Mouse (Mus musculus) stomach, embryonic 15.5 days (tissue): ENCODE results near the gene Slc25a22. TPM values are rescaled to one million over a fixed set of nuclear protein-coding genes. Genes with fewer than 3 reads are reported as not detected.

ENCODE experiments used
- ATAC-seq: fragments of 200-750 bp; cut with Nextera tagmentation; 2 replicates; pipeline ENCODE4 v1.8.0; 2017; ENCODE audit warnings: low read depth, moderate number of reproducible peaks, moderate TSS enrichment; ENCODE audit not compliant: insufficient read depth, low FRiP score
- H3K27ac ChIP-seq: fragments of 300-500 bp; sonication (generic); 2 replicates; pipeline ENCODE4 v1.5.1; 2015; ENCODE audit warnings: mild to moderate bottlenecking, inconsistent platforms
- H3K27me3 ChIP-seq: fragments of 300-500 bp; sonication (generic); replicated peaks from 2 replicates; pipeline ENCODE4 v1.6.1; 2015; ENCODE audit warnings: inconsistent platforms
- H3K36me3 ChIP-seq: fragments of 300-500 bp; sonication (generic); 2 replicates; pipeline ENCODE4 v1.6.1; 2015; ENCODE audit warnings: inconsistent platforms
- H3K4me1 ChIP-seq: fragments of 300-500 bp; sonication (generic); 2 replicates; pipeline ENCODE4 v1.6.1; 2015; ENCODE audit warnings: inconsistent platforms
- H3K4me2 ChIP-seq: fragments of 300-500 bp; sonication (generic); 2 replicates; pipeline ENCODE4 v1.6.1; 2015; ENCODE audit warnings: mild to moderate bottlenecking, inconsistent platforms
- H3K4me3 ChIP-seq: fragments of 300-500 bp; sonication (generic); replicated peaks from 2 replicates; pipeline ENCODE4 v1.5.1; 2015; ENCODE audit warnings: inconsistent platforms
- H3K9ac ChIP-seq: fragments of 300-500 bp; sonication (generic); 2 replicates; pipeline ENCODE4 v1.6.1; 2015; ENCODE audit warnings: inconsistent platforms
- H3K9me3 ChIP-seq: fragments of 300-500 bp; sonication (generic); 2 replicates; pipeline ENCODE4 v1.6.1; 2016; ENCODE audit warnings: inconsistent platforms
- WGBS: fragments of 180-500 bp; shearing (Covaris S2); methylation state at CpG from one replicate; pipeline ENCODE4 v1.1.7; 2015; 5-methylcytosine and 5-hydroxymethylcytosine counted together
- polyA plus RNA-seq: library from polyadenylated mRNA; unstranded; fragments of >200 nt; fragmentation: Nextera tagmentation; extraction: Ambion mirVana; gene quantifications from 2 replicates; pipeline ENCODE4 v1.2.1, GENCODE M21; 2015

Gene Slc25a22
- polyA plus RNA-seq, 1 experiment from 2014 or later, result 27.2 TPM

DNA sequence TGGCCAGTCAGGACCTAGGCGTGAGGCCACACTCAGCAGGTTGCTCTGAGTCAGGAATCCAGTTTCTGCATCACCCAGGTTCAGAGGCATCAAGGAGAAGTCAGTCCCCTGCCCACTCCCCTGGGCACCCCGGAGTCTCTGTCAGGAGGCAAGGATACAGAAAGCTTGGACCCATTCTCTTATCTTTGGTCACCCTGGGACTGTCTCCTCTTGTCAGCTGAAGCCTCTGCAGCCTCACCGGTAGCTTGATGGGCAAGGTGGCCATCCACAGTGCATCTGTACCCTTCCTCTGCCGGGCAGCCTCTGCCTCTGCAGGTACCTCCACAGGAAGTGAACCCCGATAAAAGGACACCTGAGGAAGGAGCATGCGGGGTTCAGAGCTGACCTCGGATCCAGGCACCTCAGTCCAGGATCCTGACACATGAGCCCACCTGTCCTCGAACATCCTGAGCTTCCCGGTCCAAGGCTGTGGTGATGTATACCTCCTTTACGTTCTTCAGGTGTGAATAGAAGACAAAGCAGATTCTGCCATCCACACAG is 1.5 kb upstream of the Slc25a22 start:
- H3K27me3 ChIP-seq, result no peaks in the 10 kb centered on the region
- peaks cover 59% of the 10 kb centered on the region for H3K4me1 ChIP-seq
- no peaks in the 10 kb centered on the region for H3K9me3 ChIP-seq
- no peak overlapping the region for H3K27ac ChIP-seq
- no peak overlapping the region for H3K4me2 ChIP-seq
- no peak for ATAC-seq
- peaks cover 18% of the 10 kb centered on the region for H3K36me3 ChIP-seq
- no peak overlapping the region for H3K4me3 ChIP-seq
- 93% methylated on average over 10 of the region's 10 CpGs for WGBS
- no peak overlapping the region for H3K9ac ChIP-seq

DNA sequence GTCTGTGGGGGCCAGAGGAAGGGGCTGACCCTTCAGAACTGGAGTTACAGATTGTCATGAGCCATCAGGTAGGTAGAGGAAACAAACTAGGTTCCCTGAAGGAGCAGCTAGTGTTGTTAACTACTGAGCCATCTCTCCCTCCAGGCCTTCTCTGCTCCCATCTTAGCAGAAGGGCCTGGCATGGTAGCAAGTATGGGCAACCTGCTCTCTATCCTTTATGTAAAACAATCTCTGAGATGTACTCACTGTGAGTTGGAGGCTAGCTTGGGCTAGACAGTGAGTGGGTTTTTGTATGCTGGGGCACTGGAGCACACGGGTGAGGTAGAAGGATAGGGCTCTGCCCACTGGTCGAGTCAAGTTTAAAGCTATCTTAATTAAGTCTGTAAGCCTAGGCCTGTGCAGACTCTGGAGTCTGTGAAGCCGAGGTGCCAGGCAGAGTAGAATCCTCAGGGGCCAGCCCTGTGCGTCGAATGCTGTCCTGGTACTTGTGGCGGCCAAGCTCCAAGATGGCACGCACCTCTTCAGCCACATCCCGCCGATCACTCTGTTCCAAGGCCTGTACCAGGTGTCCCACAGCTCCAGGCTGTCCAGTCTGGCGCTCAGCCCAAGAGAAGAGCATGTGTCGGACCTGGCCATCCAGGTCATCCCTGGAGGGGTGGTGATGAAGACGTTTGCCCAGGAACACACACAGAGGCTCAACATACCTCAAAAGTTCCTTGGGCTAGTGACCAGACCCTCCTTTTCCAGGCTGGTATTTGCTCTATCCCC is 693 bp upstream of the Slc25a22 start:
- Histone ChIP-seq H3K4me1 (peaks cover 63% of the 10 kb centered on the region), H3K9me3 (no peaks in the 10 kb centered on the region)

DNA sequence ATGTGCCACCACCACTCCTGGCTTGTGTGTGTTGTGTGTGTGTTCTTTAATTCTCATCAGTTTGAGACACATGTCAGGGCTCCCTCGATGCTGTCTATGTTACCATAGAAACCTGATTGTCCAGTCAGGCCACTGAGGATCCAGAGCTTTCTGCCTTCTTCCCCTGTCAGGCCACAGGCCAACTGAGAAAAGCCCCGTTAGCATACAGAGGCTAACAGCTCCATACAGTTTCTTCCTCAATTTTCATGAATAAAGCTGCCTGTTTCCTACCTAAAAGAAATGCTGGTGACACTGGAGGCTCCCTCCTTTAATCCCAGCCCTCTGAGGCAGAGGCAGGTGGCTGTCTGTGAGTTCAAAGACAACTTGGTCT is 1.2 kb downstream of the Slc25a22 start:
- Histone ChIP-seq H3K36me3 (peaks cover 19% of the 10 kb centered on the region), H3K4me2 (peak overlapping the region; percentile 86), H3K27ac (no peak overlapping the region), H3K9ac (no peak overlapping the region), H3K27me3 (no peaks in the 10 kb centered on the region), H3K9me3 (no peaks in the 10 kb centered on the region), H3K4me1 (peaks cover 48% of the 10 kb centered on the region), H3K4me3 (peak overlapping the region; percentile 64)
- no peak for ATAC-seq
- 63% methylated on average over 2 of the region's 2 CpGs for WGBS

More for the DNA sequence above, 693 bp upstream of the Slc25a22 start:
- WGBS, result 90% methylated on average over 12 of the region's 12 CpGs
- no peak for ATAC-seq
- H3K4me3 ChIP-seq, result no peak overlapping the region
- H3K27me3 ChIP-seq, result no peaks in the 10 kb centered on the region
- no peak overlapping the region for H3K4me2 ChIP-seq
- H3K27ac ChIP-seq, result no peak overlapping the region
- H3K36me3 ChIP-seq, result peaks cover 18% of the 10 kb centered on the region
- no peak overlapping the region for H3K9ac ChIP-seq

DNA sequence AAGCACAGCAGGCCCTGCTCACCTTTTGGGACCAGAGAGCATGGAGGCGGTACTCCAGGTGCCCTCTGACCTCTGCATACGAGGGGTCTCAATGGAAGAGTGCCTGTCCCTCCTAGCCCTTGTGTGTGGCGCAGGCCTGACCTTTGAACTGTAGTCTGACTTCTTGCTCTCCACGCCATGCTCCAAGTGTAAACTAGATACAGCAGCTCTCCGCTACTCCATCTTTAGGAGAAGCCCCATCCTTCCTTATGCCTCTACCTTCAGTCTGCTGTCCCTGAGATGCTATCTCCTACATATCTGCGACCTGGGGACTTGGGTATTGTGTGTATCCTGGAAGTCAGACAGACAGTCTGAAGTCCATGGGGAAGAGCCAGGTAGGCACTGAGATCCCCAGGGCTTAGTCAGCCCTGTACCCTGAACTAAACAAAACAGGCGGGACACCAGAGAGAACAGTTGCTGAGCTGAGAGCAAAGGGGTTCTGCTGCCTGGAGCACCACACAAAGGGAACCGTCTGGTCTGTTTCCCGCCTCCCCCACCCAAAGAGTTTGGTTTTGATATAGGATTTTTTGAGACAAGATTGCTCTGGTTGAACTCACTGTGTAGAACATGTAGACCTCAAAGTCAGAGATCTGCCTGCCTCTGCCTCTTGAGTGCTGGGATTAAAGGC is 1.7 kb downstream of the Slc25a22 start:
- Histone ChIP-seq H3K36me3 (peaks cover 20% of the 10 kb centered on the region), H3K27me3 (no peaks in the 10 kb centered on the region), H3K4me2 (peak overlapping the region; percentile 93), H3K4me3 (no peak overlapping the region), H3K9ac (no peak overlapping the region), H3K27ac (0 out of 2 replicates have a peak overlapping the region, but pooled peaks have one; percentile 35), H3K4me1 (peaks cover 47% of the 10 kb centered on the region), H3K9me3 (no peaks in the 10 kb centered on the region)
- ATAC-seq, result no peak
- 80% methylated on average over 9 of the region's 9 CpGs for WGBS

DNA sequence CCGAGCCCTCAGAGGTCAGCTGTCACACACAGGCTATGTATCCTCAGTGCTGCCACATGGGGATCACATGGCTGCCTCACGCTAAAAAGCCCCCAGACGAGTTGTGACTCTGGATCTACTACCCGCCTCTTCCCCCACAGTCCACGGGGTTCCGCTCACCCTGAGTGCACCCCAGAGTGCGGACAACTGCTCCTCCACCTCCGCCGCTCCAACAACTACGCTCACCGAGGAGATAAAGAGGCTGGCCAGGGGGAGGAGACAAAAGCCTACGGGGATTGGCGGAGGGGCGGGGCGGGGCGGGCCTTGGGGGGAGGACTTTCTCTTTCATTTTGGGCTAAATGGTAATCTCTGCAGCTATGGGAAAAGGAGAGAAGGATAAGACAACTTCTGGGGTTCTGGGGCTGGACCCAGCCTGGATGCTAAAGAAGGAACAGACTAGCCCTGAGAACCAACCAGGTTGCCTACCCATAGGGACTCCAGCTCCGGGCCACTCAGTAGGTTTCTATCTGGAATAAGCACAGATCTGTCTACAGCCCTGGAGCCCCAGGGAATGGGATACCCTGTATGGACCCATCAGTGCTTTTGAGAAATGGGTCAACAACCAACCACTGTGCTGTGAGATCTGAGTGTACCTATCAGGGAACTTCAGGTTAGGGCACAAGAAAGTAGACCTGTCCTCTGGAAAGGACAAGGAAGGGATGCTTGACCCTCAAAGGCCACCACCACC is 2.4 kb downstream of the Slc25a22 start:
- peaks cover 43% of the 10 kb centered on the region for H3K4me1 ChIP-seq
- peak overlapping the region; percentile 51 for H3K4me3 ChIP-seq
- peak; percentile 32; the same call in 1 of the 2 replicates for ATAC-seq
- WGBS, result 5% methylated on average over 17 of the region's 17 CpGs
- H3K36me3 ChIP-seq, result peaks cover 22% of the 10 kb centered on the region
- H3K27me3 ChIP-seq, result no peaks in the 10 kb centered on the region
- H3K9me3 ChIP-seq, result no peaks in the 10 kb centered on the region
- 0 out of 2 replicates have a peak overlapping the region, but pooled peaks have one; percentile 50 for H3K9ac ChIP-seq
- H3K27ac ChIP-seq, result peak overlapping the region; percentile 42
- peak overlapping the region; percentile 93 for H3K4me2 ChIP-seq

DNA sequence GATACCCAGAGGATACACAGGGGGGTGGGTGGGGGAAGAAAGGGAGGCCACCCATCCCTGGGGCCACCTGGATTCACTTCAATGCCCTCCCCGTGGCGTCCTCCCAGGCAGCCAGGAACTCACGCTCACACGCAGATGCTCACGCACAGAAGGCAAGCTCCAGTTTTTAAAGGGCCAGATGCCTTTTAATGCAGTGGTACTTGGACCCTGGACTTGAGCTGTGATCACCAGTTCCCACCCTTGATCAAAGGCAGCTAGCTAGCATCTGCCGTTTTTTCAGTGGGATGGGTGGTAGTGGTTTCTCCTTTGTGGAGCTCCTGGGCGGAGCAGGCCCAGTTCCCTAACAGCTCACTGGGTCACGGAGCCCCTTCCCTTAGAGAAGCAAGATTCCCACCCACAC is 3.2 kb downstream of the Slc25a22 start:
- peak overlapping the region; percentile 93 for H3K4me2 ChIP-seq
- WGBS, result 16% methylated on average over 8 of the region's 8 CpGs
- H3K27ac ChIP-seq, result peak overlapping the region; percentile 42

DNA sequence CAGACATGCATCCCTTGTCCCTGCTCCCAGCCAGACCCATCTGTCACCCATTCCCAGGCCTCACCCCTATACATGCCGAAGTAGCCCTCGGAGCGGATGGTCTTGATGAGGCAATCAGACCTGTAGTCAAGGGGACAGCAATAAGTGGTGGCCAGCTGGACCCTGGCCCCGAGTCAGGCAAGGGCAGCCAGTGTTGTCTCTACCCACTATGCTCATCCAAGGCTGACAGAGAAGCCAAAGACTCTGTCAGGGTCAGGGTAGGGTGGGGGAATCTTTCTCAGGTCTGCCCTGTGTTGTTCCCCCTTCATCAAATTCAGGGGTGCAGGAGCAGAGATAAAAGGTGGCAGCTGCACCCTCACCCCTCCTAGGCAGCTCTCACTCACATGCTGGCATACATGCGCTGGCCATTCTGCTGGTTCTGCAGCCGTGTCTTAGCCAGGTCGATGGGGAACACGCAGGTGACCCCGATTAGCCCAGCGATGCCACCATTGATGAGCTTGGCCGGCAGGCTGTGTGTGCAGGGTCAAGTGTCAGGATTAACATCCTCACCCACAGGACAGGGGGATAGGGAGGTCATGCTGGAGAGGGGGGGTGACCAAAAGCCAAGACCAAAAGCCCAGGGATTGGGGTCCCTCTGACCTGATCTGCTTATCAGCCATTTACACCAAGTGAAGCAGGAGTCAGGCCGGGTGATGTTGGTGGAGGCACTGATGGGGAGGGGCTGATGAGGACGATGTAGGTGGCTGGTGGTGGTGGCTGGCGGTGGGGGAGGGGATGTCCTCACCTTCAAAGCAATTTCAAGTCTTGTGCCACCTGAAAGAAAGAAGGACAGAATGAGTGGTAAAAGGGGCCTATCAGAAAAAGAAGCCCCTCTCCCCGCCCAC is 3.9 kb downstream of the Slc25a22 start:
- Histone ChIP-seq H3K4me1 (peaks cover 58% of the 10 kb centered on the region), H3K36me3 (peaks cover 10% of the 10 kb centered on the region), H3K9me3 (no peaks in the 10 kb centered on the region), H3K27me3 (no peaks in the 10 kb centered on the region), H3K9ac (peak overlapping the region; percentile 50; the same call in 1 of the 2 replicates), H3K27ac (no peak overlapping the region), H3K4me2 (peak overlapping the region; percentile 93), H3K4me3 (peak overlapping the region; percentile 51)
- WGBS, result 72% methylated on average over 15 of the region's 15 CpGs
- no peak for ATAC-seq

More for the DNA sequence above, 3.2 kb downstream of the Slc25a22 start:
- ATAC-seq, result no peak
- Histone ChIP-seq H3K27me3 (no peaks in the 10 kb centered on the region), H3K4me3 (peak overlapping the region; percentile 51), H3K4me1 (peaks cover 51% of the 10 kb centered on the region), H3K36me3 (peaks cover 16% of the 10 kb centered on the region), H3K9ac (peak overlapping the region; percentile 50), H3K9me3 (no peaks in the 10 kb centered on the region)

DNA sequence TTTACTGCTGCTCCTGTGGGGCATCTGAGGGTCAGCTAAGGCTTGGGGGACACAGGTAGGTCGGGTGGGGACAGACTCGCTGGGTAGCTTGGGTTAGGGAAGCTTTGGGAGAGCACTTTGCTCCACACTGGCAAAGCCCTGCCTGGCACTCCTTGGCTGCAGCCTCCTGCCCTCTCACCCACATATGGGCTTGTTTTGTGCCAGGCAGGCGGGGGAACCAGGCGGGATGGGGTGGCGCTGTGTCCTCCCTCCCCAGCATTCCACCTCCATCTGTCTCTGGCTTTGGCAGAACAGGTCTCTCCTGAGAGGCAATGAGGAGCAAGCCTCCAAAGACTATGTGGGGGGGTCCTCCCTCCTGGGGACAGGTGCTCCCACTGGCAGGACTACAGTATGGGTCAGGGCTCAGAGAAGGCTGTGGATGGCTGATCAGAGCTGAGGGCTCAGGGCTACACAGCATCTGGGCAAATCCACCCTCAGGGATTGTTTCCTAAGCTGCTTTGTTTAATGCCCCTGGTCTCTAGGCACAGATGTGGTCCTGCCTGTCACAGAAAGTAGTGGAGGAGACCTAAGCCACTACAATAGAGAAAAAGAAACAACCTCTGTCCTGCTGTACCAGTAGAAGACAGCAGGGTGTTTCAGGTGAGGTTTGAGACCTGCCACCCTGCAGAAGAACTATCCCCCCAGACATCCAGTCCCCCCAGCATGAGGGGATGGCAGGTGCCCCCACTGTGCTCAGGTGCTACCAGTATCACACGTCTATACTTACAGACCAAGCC is 4.8 kb downstream of the Slc25a22 start:
- Histone ChIP-seq H3K9ac (no peak overlapping the region), H3K27me3 (no peaks in the 10 kb centered on the region), H3K9me3 (no peaks in the 10 kb centered on the region), H3K4me3 (no peak overlapping the region), H3K36me3 (peaks cover 9% of the 10 kb centered on the region), H3K4me2 (no peak overlapping the region), H3K4me1 (peaks cover 58% of the 10 kb centered on the region), H3K27ac (no peak overlapping the region)
- ATAC-seq, result no peak
- 85% methylated on average over 6 of the region's 6 CpGs for WGBS

DNA sequence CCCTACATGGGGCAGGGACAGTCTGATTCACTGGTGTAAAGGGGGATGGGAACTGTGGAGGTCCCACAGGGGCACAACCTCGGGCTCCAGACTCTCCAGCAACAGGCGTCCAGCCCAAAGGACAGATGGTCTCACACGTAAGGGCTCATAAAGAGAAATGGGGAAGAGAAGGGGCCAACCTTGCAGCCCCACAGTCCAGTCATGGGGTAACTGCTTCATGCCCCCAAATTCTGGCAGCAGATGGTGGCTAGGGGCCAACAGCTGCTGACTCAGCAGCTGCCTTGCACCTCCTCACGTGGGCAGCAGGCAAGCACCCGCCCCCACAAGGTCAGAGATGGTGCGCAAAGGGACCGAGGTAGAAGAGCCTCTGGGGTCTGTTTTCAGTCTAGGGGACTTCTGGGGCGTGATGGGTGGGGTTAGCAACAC is 5.5 kb downstream of the Slc25a22 start:
- H3K27me3 ChIP-seq, result no peaks in the 10 kb centered on the region
- H3K9me3 ChIP-seq, result no peaks in the 10 kb centered on the region
- H3K4me1 ChIP-seq, result peaks cover 54% of the 10 kb centered on the region
- H3K36me3 ChIP-seq, result peaks cover 9% of the 10 kb centered on the region
- no peak overlapping the region for H3K4me2 ChIP-seq
- whole genome bisulfite sequencing, result 80% methylated on average over 8 of the region's 8 CpGs
- H3K4me3 ChIP-seq, result no peak overlapping the region
- ATAC-seq, result no peak
- H3K27ac ChIP-seq, result no peak overlapping the region
- no peak overlapping the region for H3K9ac ChIP-seq

DNA sequence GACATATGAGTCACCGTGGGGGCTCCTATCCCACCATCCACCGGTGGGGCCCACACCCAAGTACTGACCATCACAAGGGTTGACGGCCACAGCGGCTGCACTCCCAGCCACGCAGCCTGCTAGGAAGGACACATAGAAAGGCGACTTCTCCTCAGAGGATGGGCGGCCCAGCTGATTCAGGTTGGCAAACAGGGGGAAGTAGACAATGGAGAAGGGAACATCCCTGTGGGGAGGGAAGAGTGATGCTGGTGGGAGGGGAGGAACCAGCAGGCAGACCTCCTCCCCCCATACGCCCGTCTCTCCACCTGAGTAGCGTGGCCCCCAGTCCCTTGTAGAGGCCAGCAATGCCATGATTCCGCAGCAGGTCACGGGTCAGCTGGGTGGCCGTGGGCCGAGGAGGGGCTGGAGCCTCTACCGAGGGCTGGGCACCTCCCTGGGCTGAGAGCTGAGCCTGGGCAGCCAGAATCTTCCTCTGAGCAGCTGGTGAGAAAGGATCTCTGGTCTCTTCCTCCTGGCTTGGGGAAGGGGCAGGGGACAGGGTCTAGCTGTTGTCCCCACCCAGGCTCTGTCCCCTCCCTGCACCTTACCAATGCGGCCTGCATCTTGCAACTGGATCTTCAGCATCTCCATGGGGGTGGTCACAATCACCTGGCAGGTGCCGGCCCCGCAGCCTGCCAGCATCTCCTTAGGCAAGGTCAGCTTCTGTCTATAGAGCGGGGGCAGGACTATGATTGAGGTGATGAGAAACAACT is 6.1 kb downstream of the Slc25a22 start:
- Histone ChIP-seq H3K4me2 (no peak overlapping the region), H3K27ac (no peak overlapping the region), H3K9ac (no peak overlapping the region), H3K36me3 (peaks cover 9% of the 10 kb centered on the region), H3K9me3 (no peaks in the 10 kb centered on the region), H3K27me3 (no peaks in the 10 kb centered on the region), H3K4me1 (peaks cover 50% of the 10 kb centered on the region), H3K4me3 (no peak overlapping the region)
- WGBS, result 93% methylated on average over 19 of the region's 19 CpGs
- no peak for ATAC-seq
